Mouse (Mus musculus) kidney, embryonic 15.5 days (tissue): ENCODE data around the gene Lekr1. TPM values are rescaled to one million over a fixed set of nuclear protein-coding genes. Genes with fewer than 3 reads are reported as not detected.
A peak's percentile ranks its signal among the peaks of the same experiment; 100 is the strongest.

Experiments used
- ATAC-seq: fragments of 200-750 bp; cut with Nextera tagmentation; replicated peaks from 2 replicates; pipeline ENCODE4 v1.8.0; 2017; ENCODE audit warnings: moderate TSS enrichment; ENCODE audit not compliant: low FRiP score
- H3K27ac ChIP-seq: fragments of 300-500 bp; sonication (generic); 2 replicates; pipeline ENCODE4 v1.5.1; 2015; ENCODE audit warnings: mild to moderate bottlenecking, inconsistent platforms
- H3K27me3 ChIP-seq: fragments of 300-500 bp; sonication (generic); 2 replicates; pipeline ENCODE4 v1.6.1; 2015; ENCODE audit warnings: inconsistent platforms
- H3K36me3 ChIP-seq: fragments of 300-500 bp; sonication (generic); 2 replicates; pipeline ENCODE4 v1.6.1; 2015; ENCODE audit warnings: inconsistent platforms
- H3K4me1 ChIP-seq: fragments of 300-500 bp; sonication (generic); 2 replicates; pipeline ENCODE4 v1.6.1; 2015; ENCODE audit warnings: inconsistent platforms
- H3K4me2 ChIP-seq: fragments of 300-500 bp; sonication (generic); 2 replicates; pipeline ENCODE4 v1.6.1; 2015; ENCODE audit warnings: moderate library complexity, mild to moderate bottlenecking, inconsistent platforms
- H3K4me3 ChIP-seq: fragments of 300-500 bp; sonication (generic); replicated peaks from 2 replicates; pipeline ENCODE4 v1.5.1; 2015; ENCODE audit warnings: mild to moderate bottlenecking, inconsistent platforms
- H3K9ac ChIP-seq: fragments of 300-500 bp; sonication (generic); 2 replicates; pipeline ENCODE4 v1.6.1; 2015; ENCODE audit warnings: mild to moderate bottlenecking, inconsistent platforms
- H3K9me3 ChIP-seq: fragments of 300-500 bp; sonication (generic); replicated peaks from 2 replicates; pipeline ENCODE4 v1.6.1; 2016; ENCODE audit warnings: inconsistent platforms
- WGBS: fragments of 180-500 bp; shearing (Covaris S2); methylation state at CpG from one replicate; pipeline ENCODE4 v1.1.7; 2015; ENCODE audit warnings: mixed read lengths; 5-methylcytosine and 5-hydroxymethylcytosine counted together
- microRNA-seq: library from miRNA; unstranded; fragments of <30 nt; microRNA quantifications from one replicate; pipeline ENCODE4, GENCODE M21; 2016
- polyA plus RNA-seq: library from polyadenylated mRNA; unstranded; fragments of >200 nt; fragmentation: Nextera tagmentation; extraction: Ambion mirVana; gene quantifications from 2 replicates; pipeline ENCODE4 v1.2.1, GENCODE M21; 2015

Gene Lekr1
- polyA plus RNA-seq, 1 experiment from 2014 or later: 7.8 TPM

- H3K27me3 ChIP-seq: no peaks in the 10 kb centered on the region; the same call in 1 of the 2 replicates
- no peak overlapping the region for H3K9ac ChIP-seq
- peak overlapping the region; percentile 31 for H3K4me2 ChIP-seq
- no peak overlapping the region for H3K27ac ChIP-seq
- no peaks in the 10 kb centered on the region for H3K9me3 ChIP-seq
- H3K4me1 ChIP-seq: peaks cover 34% of the 10 kb centered on the region
- no peak overlapping the region for H3K4me3 ChIP-seq
- no peaks in the 10 kb centered on the region for H3K36me3 ChIP-seq
- 62% methylated on average over 16 of the region's 16 CpGs for WGBS
- no peak for ATAC-seq
Observed at GRCm38 (mm10) chr3:65863762-65864377, 197.8 kb downstream of the Lekr1 start.

GRCm38 (mm10) chr3:65868931-65869330 is 202.9 kb downstream of the Lekr1 start:
- 86% methylated on average over 8 of the region's 8 CpGs for WGBS

GRCm38 (mm10) chr3:65869724-65870123 is 203.7 kb downstream of the Lekr1 start:
- Histone ChIP-seq H3K36me3 (no peaks in the 10 kb centered on the region), H3K9me3 (no peaks in the 10 kb centered on the region), H3K4me1 (peaks cover 16% of the 10 kb centered on the region), H3K9ac (no peak overlapping the region), H3K4me3 (no peak overlapping the region), H3K27me3 (no peaks in the 10 kb centered on the region), H3K27ac (no peak overlapping the region), H3K4me2 (no peak overlapping the region)
- 79% methylated on average over 6 of the region's 6 CpGs for WGBS
- no peak for ATAC-seq

More at GRCm38 (mm10) chr3:65868931-65869330, 202.9 kb downstream of the Lekr1 start:
- Histone ChIP-seq H3K27me3 (no peaks in the 10 kb centered on the region; the same call in 1 of the 2 replicates), H3K4me3 (no peak overlapping the region), H3K9me3 (no peaks in the 10 kb centered on the region), H3K9ac (no peak overlapping the region), H3K4me2 (no peak overlapping the region), H3K27ac (no peak overlapping the region), H3K4me1 (peaks cover 16% of the 10 kb centered on the region), H3K36me3 (no peaks in the 10 kb centered on the region)
- ATAC-seq: no peak

DNA sequence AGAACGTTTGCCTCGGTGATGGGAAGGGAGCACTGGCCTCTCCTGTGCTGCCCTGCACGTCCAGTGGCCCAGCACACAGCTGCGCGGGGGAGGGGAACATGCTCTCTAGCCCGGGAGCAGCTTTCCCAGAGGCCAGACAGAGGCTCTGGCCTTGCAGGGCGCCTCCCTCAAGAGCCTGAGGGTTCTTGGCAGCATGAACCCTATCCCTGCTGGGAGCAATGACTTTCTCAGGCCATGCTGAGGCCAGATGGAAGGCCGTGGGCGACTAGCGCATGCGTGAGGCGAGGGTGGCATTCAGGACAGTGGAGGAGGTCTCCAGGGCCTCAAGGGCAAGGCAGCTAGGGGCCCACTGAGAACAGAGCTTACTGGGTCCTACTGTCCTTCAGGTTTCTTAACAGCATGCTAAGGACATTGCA is 205.2 kb downstream of the Lekr1 start:
- H3K27me3 ChIP-seq: no peaks in the 10 kb centered on the region
- no peak overlapping the region for H3K9ac ChIP-seq
- no peak overlapping the region for H3K4me3 ChIP-seq
- no peaks in the 10 kb centered on the region for H3K36me3 ChIP-seq
- peak; percentile 94 for ATAC-seq
- peak overlapping the region; percentile 76 for H3K27ac ChIP-seq
- no peaks in the 10 kb centered on the region for H3K9me3 ChIP-seq
- peaks cover 16% of the 10 kb centered on the region for H3K4me1 ChIP-seq
- 9% methylated on average over 12 of the region's 12 CpGs for WGBS
- peak overlapping the region; percentile 27 for H3K4me2 ChIP-seq

DNA sequence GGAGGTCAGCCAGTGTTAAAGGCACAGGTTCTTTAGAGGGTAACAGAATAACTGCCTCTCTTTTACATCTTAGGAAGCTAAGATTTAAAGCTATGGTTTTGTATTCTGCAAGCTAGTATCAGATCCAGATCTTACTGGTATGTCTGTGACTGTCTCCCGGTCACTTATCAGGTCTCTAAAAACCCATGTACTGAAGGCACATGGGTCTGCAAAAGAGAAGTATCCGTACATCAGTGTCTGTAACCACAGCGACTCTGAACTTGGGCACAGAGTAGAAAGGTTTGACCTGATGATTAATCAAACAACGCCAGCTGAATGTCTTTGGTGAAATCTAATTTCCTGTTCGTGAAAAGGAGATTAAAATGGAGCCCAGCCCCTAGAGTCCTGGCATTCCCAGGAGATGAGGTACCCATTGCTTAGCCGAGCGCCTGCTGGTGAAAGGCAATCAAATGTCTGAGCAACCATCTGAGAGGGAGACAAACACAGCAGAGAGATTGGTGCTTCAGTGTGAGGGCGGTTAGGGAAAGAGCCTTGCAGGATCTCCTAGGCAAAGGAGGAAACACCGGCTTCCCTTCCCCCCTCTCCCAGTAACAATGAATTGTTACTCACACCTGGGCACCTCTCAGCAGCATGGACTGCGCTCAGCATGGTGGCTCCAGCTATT is 205.7 kb downstream of the Lekr1 start:
- no peak overlapping the region for H3K4me3 ChIP-seq
- H3K27me3 ChIP-seq: no peaks in the 10 kb centered on the region
- peak overlapping the region; percentile 76 for H3K27ac ChIP-seq
- H3K9me3 ChIP-seq: no peaks in the 10 kb centered on the region
- H3K36me3 ChIP-seq: no peaks in the 10 kb centered on the region
- H3K9ac ChIP-seq: no peak overlapping the region
- ATAC-seq: 0 out of 2 replicates have a peak, but pooled peaks have one; percentile 30
- H3K4me1 ChIP-seq: peaks cover 16% of the 10 kb centered on the region
- WGBS: 39% methylated on average over 10 of the region's 10 CpGs
- H3K4me2 ChIP-seq: no peak overlapping the region; the same call in 1 of the 2 replicates

- Histone ChIP-seq H3K27ac (no peak overlapping the region), H3K4me3 (no peak overlapping the region), H3K27me3 (no peaks in the 10 kb centered on the region), H3K36me3 (no peaks in the 10 kb centered on the region), H3K9ac (no peak overlapping the region), H3K9me3 (no peaks in the 10 kb centered on the region), H3K4me1 (peaks cover 16% of the 10 kb centered on the region), H3K4me2 (no peak overlapping the region)
- 69% methylated on average over 13 of the region's 13 CpGs for WGBS
- ATAC-seq: no peak
Observed at GRCm38 (mm10) chr3:65873093-65873830, 207.2 kb downstream of the Lekr1 start.

Small RNA genes within 50 kb of the gene (microRNA-seq; reads per million reads assigned to microRNA genes)
- 0.44 reads per million for gene Mir8120

Other genes with a start within 250 kb of the Lekr1 start
- 26.0 and 29.5 TPM in 2 replicates for gene Tiparp, start 137.8 kb upstream of the Lekr1 start, polyA plus RNA-seq